Mouse (Mus musculus) neural tube, embryonic 14.5 days (tissue): ENCODE measurements around the gene Sfn. TPM values are rescaled to one million over a fixed set of nuclear protein-coding genes. Genes with fewer than 3 reads are reported as not detected.

Experiments
- ATAC-seq: fragments of 200-750 bp; cut with Nextera tagmentation; 2 replicates; pipeline ENCODE4 v1.8.0; 2017; ENCODE audit warnings: low read depth, mild to moderate bottlenecking, moderate TSS enrichment, moderate library complexity
- H3K27ac ChIP-seq: fragments of 300-500 bp; sonication (generic); 2 replicates; pipeline ENCODE4 v1.5.1; 2014; ENCODE audit warnings: low read depth, mild to moderate bottlenecking, control low read depth, low read length, moderate library complexity, mixed read lengths
- H3K27me3 ChIP-seq: fragments of 300-500 bp; sonication (generic); 2 replicates; pipeline ENCODE4 v1.6.1; 2014; ENCODE audit warnings: low read length; ENCODE audit not compliant: control insufficient read depth, insufficient read depth
- H3K36me3 ChIP-seq: fragments of 300-500 bp; sonication (generic); 2 replicates; pipeline ENCODE4 v1.6.1; 2014; ENCODE audit warnings: low read length, mixed read lengths; ENCODE audit not compliant: control insufficient read depth, insufficient read depth
- H3K4me1 ChIP-seq: fragments of 300-500 bp; sonication (generic); 2 replicates; pipeline ENCODE4 v1.6.1; 2014; ENCODE audit warnings: low read length; ENCODE audit not compliant: control insufficient read depth, insufficient read depth
- H3K4me2 ChIP-seq: fragments of 300-500 bp; sonication (generic); 2 replicates; pipeline ENCODE4 v1.6.1; 2014; ENCODE audit warnings: mild to moderate bottlenecking, low read depth, low read length, control low read depth
- H3K4me3 ChIP-seq: fragments of 300-500 bp; sonication (generic); 2 replicates; pipeline ENCODE4 v1.5.1; 2014; ENCODE audit warnings: low read depth, low read length, control low read depth, mixed read lengths
- H3K9ac ChIP-seq: fragments of 300-500 bp; sonication (generic); replicated peaks from 2 replicates; pipeline ENCODE4 v1.6.1; 2014; ENCODE audit warnings: low read depth, mild to moderate bottlenecking, control low read depth, low read length, mixed read lengths
- H3K9me3 ChIP-seq: fragments of 300-500 bp; sonication (generic); 2 replicates; pipeline ENCODE4 v1.6.1; 2016; ENCODE audit warnings: low read length; ENCODE audit not compliant: control insufficient read depth
- WGBS: fragments of 180-500 bp; shearing (Covaris S2); extraction: QIAGEN DNeasy Blood & Tissue Kit; methylation state at CpG from one replicate; pipeline ENCODE4 v1.1.7; 2014; 5-methylcytosine and 5-hydroxymethylcytosine counted together
- microRNA-seq: library from miRNA; unstranded; fragments of <30 nt; microRNA quantifications from one replicate; pipeline ENCODE4, GENCODE M21; 2016
- polyA plus RNA-seq: library from polyadenylated mRNA; unstranded; fragments of >200 nt; fragmentation: Nextera tagmentation; extraction: Ambion mirVana; gene quantifications from 2 replicates; pipeline ENCODE4 v1.2.1, GENCODE M21; 2014

The Sfn gene
- polyA plus RNA-seq, 1 experiment from 2014 or later = 1.4 TPM

- H3K4me2 ChIP-seq = no peak overlapping the region
- H3K27ac ChIP-seq = no peak overlapping the region
- H3K9ac ChIP-seq = no peak overlapping the region
- no peak for ATAC-seq
- no peaks in the 10 kb centered on the region for H3K27me3 ChIP-seq
- H3K4me3 ChIP-seq = no peak overlapping the region
- no peaks in the 10 kb centered on the region for H3K36me3 ChIP-seq
- no peaks in the 10 kb centered on the region for H3K9me3 ChIP-seq
- H3K4me1 ChIP-seq = no peaks in the 10 kb centered on the region
- 84% methylated on average over 4 of the region's 4 CpGs for WGBS
These were observed 42.1 kb downstream of the Sfn start for GRCm38 (mm10) chr4:133559846-133560245.

- no peak overlapping the region for H3K9ac ChIP-seq
- no peaks in the 10 kb centered on the region for H3K9me3 ChIP-seq
- no peak overlapping the region for H3K4me3 ChIP-seq
These were observed 44.8 kb downstream of the Sfn start for GRCm38 (mm10) chr4:133557041-133557717.

DNA sequence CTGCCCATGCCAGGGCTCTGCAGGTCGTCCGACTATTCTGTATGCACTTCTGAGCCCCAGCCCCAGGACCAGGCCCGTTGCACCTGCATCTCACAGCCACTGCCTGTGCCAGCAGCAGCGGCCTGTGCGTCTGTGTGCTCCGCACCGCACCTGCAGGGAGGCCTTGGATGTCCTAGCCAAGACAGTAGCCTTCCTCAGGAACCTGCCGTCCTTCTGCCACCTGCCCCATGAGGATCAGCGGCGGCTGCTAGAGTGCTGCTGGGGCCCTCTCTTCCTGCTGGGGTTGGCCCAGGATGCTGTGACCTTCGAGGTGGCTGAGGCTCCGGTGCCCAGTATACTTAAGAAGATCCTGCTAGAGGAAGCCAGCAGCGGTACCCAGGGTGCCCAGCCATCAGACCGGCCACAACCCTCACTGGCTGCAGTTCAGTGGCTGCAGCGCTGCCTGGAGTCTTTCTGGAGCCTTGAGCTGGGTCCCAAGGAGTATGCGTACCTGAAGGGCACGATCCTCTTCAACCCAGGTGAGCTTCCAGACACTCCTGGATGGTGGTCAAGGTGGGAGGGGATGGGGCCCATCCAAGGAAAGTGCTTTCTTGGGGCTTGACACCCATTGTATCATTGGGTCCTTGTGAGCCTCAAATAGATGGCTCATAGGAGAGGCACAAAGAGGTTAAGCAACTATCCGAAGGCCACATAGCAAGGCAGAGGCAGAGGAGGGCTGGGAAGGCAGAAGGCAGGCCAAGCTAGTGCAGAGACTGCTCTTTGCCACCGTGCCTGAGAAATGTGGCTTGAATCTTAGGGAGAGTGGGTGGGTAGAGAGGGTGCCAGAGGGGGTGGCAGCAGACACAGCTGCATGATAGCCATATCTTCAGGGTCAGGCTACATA is 48.3 kb downstream of the Sfn start:
- Histone ChIP-seq H3K27me3 (no peaks in the 10 kb centered on the region), H3K4me1 (no peaks in the 10 kb centered on the region), H3K9me3 (no peaks in the 10 kb centered on the region), H3K27ac (no peak overlapping the region), H3K9ac (no peak overlapping the region), H3K36me3 (no peaks in the 10 kb centered on the region), H3K4me2 (no peak overlapping the region), H3K4me3 (no peak overlapping the region)
- no peak for ATAC-seq
- WGBS = 81% methylated on average over 19 of the region's 19 CpGs

More at GRCm38 (mm10) chr4:133557041-133557717, 44.8 kb downstream of the Sfn start:
- Histone ChIP-seq H3K27me3 (no peaks in the 10 kb centered on the region), H3K27ac (no peak overlapping the region), H3K36me3 (no peaks in the 10 kb centered on the region), H3K4me1 (no peaks in the 10 kb centered on the region), H3K4me2 (no peak overlapping the region)
- no peak for ATAC-seq
- 27% methylated on average over 10 of the region's 10 CpGs for WGBS

DNA sequence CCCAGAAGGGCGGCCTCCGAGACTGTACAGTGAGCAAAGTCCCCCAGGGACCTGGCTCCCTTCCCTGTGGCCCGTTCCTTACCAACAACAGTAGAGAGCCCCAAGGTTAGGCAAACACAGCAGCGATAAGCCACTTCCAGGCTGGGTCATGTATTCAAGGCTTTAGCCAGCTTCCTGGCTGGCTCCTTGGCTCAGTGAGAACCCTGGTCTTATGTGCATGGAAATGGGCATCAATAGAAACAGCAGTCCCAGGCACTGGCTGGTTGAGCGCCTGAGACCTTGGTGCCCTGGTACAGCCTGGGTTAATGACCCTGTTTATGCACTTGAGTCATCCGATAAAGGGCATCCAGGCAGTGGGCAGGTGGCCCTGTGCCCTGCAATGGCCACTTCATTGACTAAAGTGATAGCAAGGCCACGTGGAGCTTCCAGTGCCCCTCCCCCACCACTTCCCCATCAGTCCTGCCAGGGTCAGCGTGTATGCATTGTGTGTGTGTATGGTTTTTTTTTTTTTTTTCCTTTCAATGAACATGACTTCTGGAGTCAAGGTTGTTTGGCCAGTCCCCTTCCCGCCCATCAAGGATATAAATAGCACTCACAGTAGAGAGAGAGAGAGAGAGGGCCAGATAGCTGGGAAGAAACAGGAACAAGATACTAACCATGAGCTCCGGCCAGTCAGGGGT is 49.1 kb downstream of the Sfn start, which contains the start of gene Nr0b2:
Gene Nr0b2, plus strand, starts transcription at position 609 of the 680 bp plus-strand sequence.
- Histone ChIP-seq H3K27me3 (no peaks in the 10 kb centered on the region), H3K36me3 (no peaks in the 10 kb centered on the region), H3K27ac (no peak within 1 kb of the TSS), H3K9ac (no peak within 1 kb of the TSS), H3K4me2 (no peak within 1 kb of the TSS), H3K9me3 (no peaks in the 10 kb centered on the region), H3K4me3 (no peak within 1 kb of the TSS), H3K4me1 (no peaks in the 10 kb centered on the region)
- WGBS = 75% methylated on average over 10 of the region's 10 CpGs
- no peak for ATAC-seq

GRCm38 (mm10) chr4:133552029-133552428 is 49.9 kb downstream of the Sfn start:
- no peak for ATAC-seq
- Histone ChIP-seq H3K4me1 (no peaks in the 10 kb centered on the region), H3K9me3 (no peaks in the 10 kb centered on the region), H3K9ac (no peak overlapping the region), H3K27me3 (no peaks in the 10 kb centered on the region), H3K4me3 (no peak overlapping the region), H3K4me2 (no peak overlapping the region), H3K36me3 (no peaks in the 10 kb centered on the region), H3K27ac (no peak overlapping the region)
- 94% methylated on average over 1 of the region's 1 CpGs for WGBS

Small RNA genes within 50 kb of the gene (microRNA-seq; reads per million reads assigned to microRNA genes)
- not detected for gene Gm23158

Other genes starting within 250 kb of the Sfn start
- gene Wdtc1, start 248.7 kb downstream of the Sfn start, polyA plus RNA-seq = 22.3 and 24.5 TPM in 2 replicates
- gene Slc9a1, start 232.5 kb downstream of the Sfn start, polyA plus RNA-seq = 8.0 and 9.7 TPM in 2 replicates
- gene Tent5b, start 122.0 kb downstream of the Sfn start, polyA plus RNA-seq = 0.18 TPM in 1 of 2 replicates, not detected in the other
- 9.5 and 11.2 TPM in 2 replicates for gene Trnp1, start 103.6 kb downstream of the Sfn start, polyA plus RNA-seq
- gene Kdf1, start 83.2 kb downstream of the Sfn start, polyA plus RNA-seq = 0.20 and 0.58 TPM in 2 replicates
- gene Nudc, start 56.2 kb downstream of the Sfn start, polyA plus RNA-seq = 180 and 192 TPM in 2 replicates
- not detected in 2 replicates for gene Nr0b2, start 48.8 kb downstream of the Sfn start, polyA plus RNA-seq
- 6.4 and 6.7 TPM in 2 replicates for gene Gpatch3, start 27.4 kb downstream of the Sfn start, polyA plus RNA-seq
- gene Gpn2, start 17.8 kb downstream of the Sfn start, polyA plus RNA-seq = 17.0 and 18.8 TPM in 2 replicates
- 4.3 and 6.1 TPM in 2 replicates for gene Zdhhc18, start 48.0 kb upstream of the Sfn start, polyA plus RNA-seq
- gene Pigv, start 70.5 kb upstream of the Sfn start, polyA plus RNA-seq = 10.9 and 13.0 TPM in 2 replicates
- 40.6 and 45.6 TPM in 2 replicates for gene Arid1a, start 154.6 kb upstream of the Sfn start, polyA plus RNA-seq